Mouse (Mus musculus): ENCODE results near the gene Tmc5. TPM values are rescaled to one million over a fixed set of nuclear protein-coding genes. Genes with fewer than 3 reads are reported as not detected.

Tmc5 gene
- total RNA-seq, 2 experiments from 2014 or later: 0.89 to 1.2 TPM

DNA sequence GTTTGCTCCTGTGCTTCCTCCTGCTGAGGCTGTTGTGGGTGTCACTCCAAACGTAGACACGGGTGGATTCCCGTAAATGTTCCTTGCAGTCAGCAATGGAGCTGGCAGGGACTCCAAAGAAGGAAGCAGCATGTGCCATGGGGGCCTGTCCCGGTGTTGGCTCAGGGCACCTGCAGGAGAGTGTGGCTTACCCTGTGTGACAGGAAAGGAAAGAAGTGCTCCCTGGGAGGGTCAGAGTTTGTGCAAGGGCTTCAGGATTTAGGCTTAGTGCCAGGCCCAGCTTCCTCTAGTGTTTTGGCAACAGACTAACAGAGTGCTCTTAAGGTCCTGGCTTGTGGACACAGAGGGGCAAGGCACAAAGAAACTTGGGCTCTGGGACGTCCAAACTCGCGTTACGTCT, 7.7 kb downstream of the Tmc5 start:
- DNase-seq: peak in 1 of 2 experiments; percentile 28
- intact Hi-C loops (cut with DNase I): no loop called here

DNA sequence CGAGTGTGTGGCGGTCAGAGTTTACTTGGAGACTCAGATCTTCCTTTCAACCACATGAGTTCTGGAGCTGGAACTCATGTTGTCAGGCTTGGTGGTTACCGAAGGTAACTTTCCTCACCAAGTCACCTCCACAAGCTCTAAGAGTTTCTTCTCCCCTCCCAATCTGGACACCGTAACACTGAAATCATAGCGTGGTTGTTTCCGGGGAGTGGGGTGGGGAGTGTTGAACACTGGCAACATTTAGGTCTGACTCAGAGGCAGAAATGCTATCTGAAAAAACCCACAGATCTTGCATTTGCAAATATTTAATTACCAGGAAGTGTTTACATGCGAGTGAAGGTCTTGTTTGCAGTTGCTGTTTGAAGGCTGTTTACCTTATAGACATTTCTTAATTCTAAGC, 12.7 kb downstream of the Tmc5 start:
- intact Hi-C loops (cut with DNase I): no loop called here
- no peak for DNase-seq

- intact Hi-C loops (cut with DNase I): no loop called here
- no peak for DNase-seq
These were observed 13.6 kb downstream of the Tmc5 start for GRCm38 (mm10) chr7:118610721-118611120.

- no peak for DNase-seq
- intact Hi-C loops (cut with DNase I): no loop called here
These were observed 14.2 kb downstream of the Tmc5 start for GRCm38 (mm10) chr7:118611185-118611749.

- DNase-seq: no peak
- intact Hi-C loops (cut with DNase I): no loop called here
These were observed 14.8 kb downstream of the Tmc5 start for GRCm38 (mm10) chr7:118611933-118612332.

- DNase-seq: no peak
- intact Hi-C loops (cut with DNase I): no loop called here
These were observed 17.0 kb downstream of the Tmc5 start for GRCm38 (mm10) chr7:118614076-118614475.

DNA sequence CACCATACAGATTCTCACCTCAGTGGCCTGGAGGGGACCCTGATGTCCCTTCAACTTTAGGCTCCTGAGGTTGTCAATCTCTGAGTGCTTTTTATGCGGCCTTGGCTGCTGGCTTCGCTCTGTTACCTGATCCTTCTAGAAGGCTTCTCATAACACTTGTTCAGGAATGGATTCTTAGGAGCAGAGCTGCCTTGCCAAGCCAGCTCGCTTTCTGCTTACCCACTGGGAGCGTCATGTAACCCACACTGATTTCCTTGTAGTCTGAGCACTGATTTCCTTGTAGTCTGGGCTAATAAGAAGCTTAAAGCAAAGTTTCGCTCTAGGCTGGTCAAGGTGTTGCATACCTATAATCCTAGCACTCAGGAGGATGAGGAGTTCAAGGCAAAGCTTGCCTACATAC, 21.0 kb downstream of the Tmc5 start:
- intact Hi-C loops (cut with DNase I): no loop called here
- no peak for DNase-seq

GRCm38 (mm10) chr7:118620243-118620906, 23.3 kb downstream of the Tmc5 start:
- no peak for DNase-seq
- intact Hi-C loops (cut with DNase I): no loop called here

DNA sequence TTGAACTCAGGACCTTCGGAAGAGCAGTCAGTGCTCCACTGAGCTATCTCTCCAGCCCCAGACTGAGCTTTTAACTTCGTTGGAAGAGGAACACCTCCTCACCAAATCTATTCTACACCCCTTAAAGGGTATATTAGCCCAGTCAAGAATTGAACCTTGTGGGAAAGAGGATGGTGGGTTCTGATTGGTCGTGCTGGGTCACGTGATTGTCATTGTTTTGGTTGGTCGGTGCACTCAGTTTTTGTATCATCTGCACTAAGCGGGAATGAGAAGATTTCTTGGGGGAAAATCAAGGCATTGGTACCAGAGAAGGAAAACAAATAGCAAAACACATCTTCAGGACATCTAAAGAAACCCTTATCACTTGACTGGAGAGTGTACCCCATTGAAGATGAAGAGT, 24.0 kb downstream of the Tmc5 start:
- intact Hi-C loops (cut with DNase I): no loop called here
- no peak for DNase-seq

- intact Hi-C loops (cut with DNase I): no loop called here
- no peak for DNase-seq
These were observed 30.6 kb downstream of the Tmc5 start for GRCm38 (mm10) chr7:118627550-118628298.

GRCm38 (mm10) chr7:118633094-118633493, 36.0 kb downstream of the Tmc5 start:
- intact Hi-C loops (cut with DNase I): no loop called here
- no peak for DNase-seq

DNA sequence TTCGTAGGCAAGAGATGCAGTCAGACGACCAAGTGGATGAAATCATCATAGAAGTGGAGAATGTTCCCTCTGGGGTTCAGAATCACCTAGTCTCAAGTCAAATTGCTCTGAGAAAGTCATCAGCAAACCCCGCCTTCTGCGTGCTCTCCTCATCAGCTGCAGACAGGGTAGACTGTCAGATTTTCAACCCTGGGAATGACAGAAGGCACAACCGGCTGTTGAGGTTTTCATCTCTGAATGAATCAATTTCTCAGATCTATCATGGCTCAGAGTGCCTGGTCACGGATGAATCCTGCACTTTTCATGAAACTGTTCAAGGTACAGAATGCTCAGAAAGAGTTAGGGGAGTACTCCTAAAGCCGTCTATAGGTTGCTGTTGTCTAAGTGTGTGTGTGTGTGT, 36.9 kb downstream of the Tmc5 start:
- DNase-seq: no peak
- intact Hi-C loops (cut with DNase I): no loop called here

GRCm38 (mm10) chr7:118637466-118637865, 40.4 kb downstream of the Tmc5 start:
- no peak for DNase-seq
- intact Hi-C loops (cut with DNase I): no loop called here

GRCm38 (mm10) chr7:118646237-118646636, 49.1 kb downstream of the Tmc5 start:
- DNase-seq: no peak
- intact Hi-C loops (cut with DNase I): no loop called here

DNA sequence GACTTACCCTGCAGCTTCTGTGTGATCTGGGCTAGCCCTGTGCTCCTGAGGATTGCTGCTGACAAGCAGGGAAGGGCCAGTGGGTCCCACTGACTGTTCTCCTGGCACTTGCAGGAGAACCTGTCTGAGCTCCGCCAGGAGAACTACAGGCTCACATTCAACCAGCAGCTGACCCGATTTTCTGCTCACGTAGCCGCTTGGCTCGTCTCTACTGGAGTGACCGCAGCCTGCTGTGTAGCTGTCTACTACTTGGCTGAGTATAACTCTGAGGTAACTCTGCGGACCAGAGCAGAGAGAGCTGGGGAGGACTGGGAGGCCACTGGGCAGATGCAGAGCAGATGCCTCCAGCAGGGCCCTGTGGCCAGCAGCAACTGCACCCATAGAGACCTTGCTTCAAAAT, 52.2 kb downstream of the Tmc5 start:
- DNase-seq: peak; percentile 1 to 14
- intact Hi-C loops (cut with DNase I): no loop called here

DNA sequence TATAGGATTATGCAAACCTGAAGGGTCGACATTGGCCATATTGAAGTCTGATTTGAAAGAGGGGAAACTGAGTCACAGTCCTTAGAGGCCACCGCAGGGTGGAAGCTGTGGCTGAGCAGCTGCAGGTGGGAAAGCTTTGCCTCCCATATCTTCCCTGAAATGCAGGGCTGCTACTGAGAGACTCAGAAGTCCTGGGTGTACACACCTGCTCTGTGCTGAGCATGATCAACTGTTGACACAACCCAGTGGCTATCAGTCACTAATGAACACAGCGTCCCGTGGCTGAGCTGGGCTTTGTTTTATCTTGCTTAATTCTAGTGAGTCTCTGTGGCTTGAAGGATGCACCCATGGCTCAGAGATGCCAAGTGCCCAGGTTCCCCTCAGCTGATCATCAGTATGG, 53.0 kb downstream of the Tmc5 start:
- no peak for DNase-seq
- intact Hi-C loops (cut with DNase I): no loop called here

- no peak for DNase-seq
- intact Hi-C loops (cut with DNase I): no loop called here
These were observed 53.8 kb downstream of the Tmc5 start for GRCm38 (mm10) chr7:118650891-118651290.

DNA sequence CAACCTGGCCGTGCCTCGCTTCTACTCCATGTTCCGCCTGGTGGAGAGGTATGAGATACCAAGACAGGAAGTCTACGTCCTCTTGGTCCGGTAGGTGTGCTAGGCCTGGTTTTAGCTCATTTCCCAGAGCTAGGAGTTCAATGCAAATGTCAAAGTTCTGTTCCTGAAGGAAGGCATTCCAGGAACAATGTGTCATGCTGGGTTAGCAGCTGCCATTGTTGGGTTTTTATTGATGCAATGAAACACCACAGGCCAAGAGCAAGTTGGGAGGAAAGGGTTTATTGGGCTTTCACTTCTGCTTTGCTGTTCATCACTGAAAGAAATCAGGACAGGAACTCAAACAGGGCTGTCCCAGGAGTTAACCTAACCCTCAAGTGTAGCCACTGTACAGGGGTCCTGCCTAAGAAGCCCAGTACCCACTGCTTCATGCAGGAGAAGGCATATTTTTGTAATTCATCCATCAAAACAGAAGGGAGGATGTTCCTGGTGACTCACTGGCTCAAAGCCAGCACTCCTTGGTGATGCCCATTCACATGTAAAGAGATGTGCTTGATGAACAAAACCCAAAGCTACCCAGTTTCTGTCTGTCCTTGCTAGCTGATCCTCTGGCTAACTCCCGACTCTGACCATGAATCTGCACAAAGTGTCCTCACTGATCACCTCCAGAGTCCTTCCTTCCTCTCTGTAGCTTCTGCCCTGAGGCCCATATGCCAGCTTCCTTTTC, 55.6 kb downstream of the Tmc5 start:
- DNase-seq: no peak
- intact Hi-C loops (cut with DNase I): no loop called here

DNA sequence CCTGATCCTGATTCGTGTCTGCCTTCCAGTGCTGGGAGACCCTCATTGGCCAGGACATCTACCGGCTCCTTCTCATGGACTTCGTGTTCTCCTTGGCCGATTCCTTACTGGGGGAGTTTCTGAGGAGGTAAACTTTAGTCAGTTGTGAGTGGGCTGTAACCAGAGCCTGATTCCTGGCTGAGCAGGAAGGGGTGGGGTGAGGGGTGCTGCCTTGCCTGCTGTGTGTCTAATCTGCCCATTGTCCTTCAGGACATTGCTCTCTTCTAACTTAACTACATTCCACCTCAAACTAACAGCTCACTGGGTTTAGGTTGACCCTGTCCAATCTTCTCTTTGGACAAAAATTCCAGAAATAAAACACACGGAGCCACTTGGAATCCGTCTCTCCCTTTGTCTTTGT, 59.6 kb downstream of the Tmc5 start:
- DNase-seq: no peak
- intact Hi-C loops (cut with DNase I): no loop called here

DNA sequence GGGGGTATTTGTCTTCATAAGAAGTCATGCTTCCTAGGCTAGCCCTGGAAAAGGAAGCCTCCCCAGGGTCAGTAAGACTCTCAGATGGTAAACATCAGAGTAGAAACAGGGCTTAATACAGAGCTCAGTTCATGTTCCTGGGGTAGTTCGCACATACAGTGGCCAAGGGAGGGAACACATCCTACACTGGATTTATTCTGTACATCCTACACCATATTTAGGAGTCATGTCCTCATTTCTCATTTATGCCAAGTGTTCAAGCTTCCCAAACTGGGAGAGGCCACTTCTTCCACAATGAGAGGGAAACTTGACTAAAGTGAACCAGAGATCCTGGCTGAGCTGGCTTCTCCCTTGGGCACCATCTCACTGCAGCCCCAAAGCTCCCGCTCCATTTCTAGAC, 70.7 kb downstream of the Tmc5 start:
- intact Hi-C loops (cut with DNase I): no loop called here

DNA sequence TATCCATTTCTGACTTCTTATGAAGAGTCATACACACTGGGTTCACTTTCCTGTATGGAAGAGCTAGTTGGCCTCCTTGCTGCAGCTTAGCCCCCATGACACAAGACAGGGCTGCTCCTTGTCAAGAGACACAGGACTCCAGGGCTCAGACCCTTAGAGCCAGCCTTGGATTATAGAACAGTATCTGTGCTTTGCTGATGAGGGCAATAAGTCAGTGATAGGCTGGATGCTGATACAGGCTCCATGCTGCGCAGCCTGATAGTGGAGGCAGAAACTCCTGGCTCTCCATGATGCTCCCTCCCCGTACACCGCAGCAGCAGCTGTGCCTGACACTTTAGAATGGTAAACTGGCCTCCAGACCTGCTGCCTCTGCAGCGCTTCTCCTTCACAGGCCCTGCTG, 73.0 kb downstream of the Tmc5 start:
- no peak for DNase-seq
- intact Hi-C loops (cut with DNase I): no loop called here

More for the DNA sequence above, 70.7 kb downstream of the Tmc5 start:
- no peak for DNase-seq

DNA sequence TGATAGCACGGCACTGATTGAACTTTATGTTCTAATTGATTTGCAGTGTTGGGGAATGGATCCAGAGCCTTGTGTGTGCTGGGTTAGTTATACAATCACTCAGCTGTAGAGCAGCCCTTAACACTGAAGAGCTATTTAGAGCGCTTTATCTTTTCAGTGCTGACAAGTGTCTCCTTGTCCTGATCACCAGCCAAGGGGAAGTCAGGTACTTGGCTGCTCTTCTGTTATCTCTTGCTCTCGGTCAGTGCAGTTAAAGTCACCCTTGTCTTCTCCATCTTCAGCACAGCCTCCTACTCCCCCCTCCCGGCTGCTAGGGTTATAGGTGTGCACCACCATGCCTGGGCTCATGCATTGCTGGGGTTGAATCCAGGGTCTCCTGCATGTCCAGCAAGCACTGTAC, 79.7 kb downstream of the Tmc5 start:
- intact Hi-C loops (cut with DNase I): no loop called here
- DNase-seq: peak; percentile 25 to 55

Data from heart, postnatal 10 days (tissue).